Mouse (Mus musculus) E14TG2a.4 (cell line): ENCODE data around the gene Usp24.
"Not testable (repeated sequence)": the region's sequence is repeated elsewhere in the genome, so short reads cannot be mapped to it uniquely, and the experiment has no call there.

Source experiments
- H3K27me3 ChIP-seq: 2 replicates; pipeline ENCODE4 v1.6.1; 2014; ENCODE audit warnings: low read length, control low read depth; ENCODE audit not compliant: insufficient read depth
- H3K36me3 ChIP-seq: 2 replicates; pipeline ENCODE4 v1.6.1; 2014; ENCODE audit warnings: low read length, control low read depth; ENCODE audit not compliant: insufficient read depth
- H3K4me1 ChIP-seq: replicated peaks from 2 replicates; pipeline ENCODE4 v1.6.1; 2014; ENCODE audit warnings: low read depth, low read length, control low read depth
- H3K4me3 ChIP-seq: replicated peaks from 2 replicates; pipeline ENCODE4 v1.5.1; 2014; ENCODE audit warnings: mild to moderate bottlenecking, low read length
- H3K9me3 ChIP-seq: 2 replicates; pipeline ENCODE4 v1.6.1; 2014; ENCODE audit warnings: low read length, control low read depth
- CTCF ChIP-seq: conservative IDR thresholded peaks from 2 replicates; pipeline ENCODE4 v1.5.1; 2014; ENCODE audit warnings: low read length
- NANOG ChIP-seq: IDR thresholded peaks from 2 replicates; pipeline ENCODE4 v1.6.1; 2014; ENCODE audit warnings: borderline replicate concordance, low read length, mixed read lengths
- POU5F1 ChIP-seq: IDR thresholded peaks from 2 replicates; pipeline ENCODE4 v1.6.1; 2014; ENCODE audit warnings: low read length, borderline replicate concordance

Usp24 gene

DNA sequence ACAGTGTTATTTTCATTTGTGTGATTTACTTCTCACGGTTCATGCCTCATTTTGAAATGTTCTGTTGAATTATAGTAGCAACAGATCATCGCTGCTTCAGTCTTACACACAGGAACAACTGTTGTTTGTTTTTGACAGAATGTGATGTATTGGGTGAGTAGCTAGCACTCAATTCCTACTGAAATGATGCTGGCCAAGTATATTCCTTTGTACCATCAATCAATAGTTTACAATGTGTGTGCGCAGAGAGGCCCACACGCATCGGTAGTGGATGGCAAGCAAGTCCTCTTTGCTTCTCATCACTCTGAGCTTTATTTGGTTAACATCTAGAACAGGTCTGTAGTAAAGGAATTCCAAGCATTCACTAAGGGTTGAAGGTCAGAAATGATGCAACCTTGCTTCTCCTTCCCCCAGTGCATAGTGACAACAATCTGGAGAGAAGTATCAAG, 14.4 kb downstream of the Usp24 start:
- TF ChIP-seq NANOG (no peak), POU5F1 (no peak), CTCF (no peak)

DNA sequence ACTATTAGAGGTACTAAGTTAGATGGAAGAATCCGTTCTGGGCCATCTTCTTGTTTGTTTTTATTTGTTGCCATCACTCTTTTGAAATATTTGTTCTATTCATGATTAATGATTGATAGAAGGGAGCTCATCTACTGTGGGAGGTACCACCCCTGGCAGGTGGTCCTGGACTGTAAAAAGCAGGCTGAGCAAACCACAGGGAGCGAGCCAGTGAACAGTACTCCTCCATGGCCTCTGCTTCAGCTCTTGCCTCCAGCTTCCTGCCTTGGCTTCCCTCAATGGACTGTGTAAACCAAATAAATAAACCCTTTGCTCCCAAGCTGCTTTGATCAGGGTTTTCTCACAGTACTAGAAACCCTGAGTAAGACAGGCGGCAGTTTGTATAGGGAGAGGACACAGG, 17.1 kb downstream of the Usp24 start:
- peaks cover 37% of the 10 kb centered on the region for H3K4me1 ChIP-seq
- no peak for TF ChIP-seq POU5F1
- TF ChIP-seq CTCF: no peak
- 0 out of 2 replicates have a peak, but pooled peaks cover 6% of the 10 kb centered on the region for H3K36me3 ChIP-seq
- H3K27me3 ChIP-seq: no peaks in the 10 kb centered on the region
- H3K9me3 ChIP-seq: no peaks in the 10 kb centered on the region
- H3K4me3 ChIP-seq: no peak overlapping the region

More for the DNA sequence above, 14.4 kb downstream of the Usp24 start:
- no peak overlapping the region for H3K4me3 ChIP-seq
- H3K36me3 ChIP-seq: peaks cover 12% of the 10 kb centered on the region
- H3K27me3 ChIP-seq: no peaks in the 10 kb centered on the region
- peaks cover 38% of the 10 kb centered on the region for H3K4me1 ChIP-seq
- no peaks in the 10 kb centered on the region for H3K9me3 ChIP-seq

DNA sequence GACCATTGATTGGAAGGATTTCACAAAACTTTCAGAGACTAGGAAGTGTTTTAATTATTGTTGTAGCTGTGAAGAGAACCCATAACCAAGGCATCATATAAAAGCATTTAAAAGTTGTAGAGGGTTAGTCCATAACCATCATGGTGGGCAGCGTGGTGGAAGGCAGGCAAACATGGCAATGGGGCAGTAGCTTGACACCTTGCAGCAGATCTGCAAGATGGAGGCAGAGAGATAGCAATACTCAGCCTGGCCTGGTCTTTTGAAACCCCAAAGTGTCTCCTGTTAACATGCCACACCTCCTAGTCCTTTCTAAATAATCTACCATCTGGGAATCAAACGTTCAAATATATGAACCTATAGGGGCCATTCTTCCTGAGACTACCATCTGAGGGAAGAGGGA, 17.6 kb downstream of the Usp24 start:
- Histone ChIP-seq H3K9me3 (no peaks in the 10 kb centered on the region), H3K4me1 (peaks cover 37% of the 10 kb centered on the region), H3K4me3 (no peak overlapping the region), H3K27me3 (no peaks in the 10 kb centered on the region), H3K36me3 (0 out of 2 replicates have a peak, but pooled peaks cover 6% of the 10 kb centered on the region)
- TF ChIP-seq POU5F1 (no peak), CTCF (no peak), NANOG (no peak)

DNA sequence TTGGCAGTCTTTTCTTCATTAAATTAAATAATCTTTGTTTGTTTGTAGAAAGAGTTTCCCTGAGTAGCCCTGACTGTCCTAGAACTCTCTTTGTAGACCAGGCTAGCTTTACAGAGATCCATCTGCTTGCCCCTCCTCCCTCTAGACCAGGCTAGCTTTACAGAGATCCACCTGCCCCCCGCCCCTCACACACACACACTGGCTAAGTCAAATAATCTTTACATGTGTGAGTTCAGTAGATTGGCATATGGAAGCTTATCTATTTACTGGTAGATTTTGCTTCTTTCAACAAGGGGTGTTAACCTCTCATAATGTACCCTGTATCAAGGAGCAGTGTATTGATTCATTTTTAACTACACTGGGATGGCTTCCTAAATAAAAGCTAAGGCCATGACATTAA, 19.8 kb downstream of the Usp24 start:
- H3K4me3 ChIP-seq: no peak overlapping the region
- TF ChIP-seq POU5F1: no peak
- TF ChIP-seq CTCF: no peak
- no peak for TF ChIP-seq NANOG
- H3K27me3 ChIP-seq: no peaks in the 10 kb centered on the region
- peaks cover 3% of the 10 kb centered on the region; the same call in 1 of the 2 replicates for H3K36me3 ChIP-seq
- H3K4me1 ChIP-seq: peaks cover 26% of the 10 kb centered on the region
- no peaks in the 10 kb centered on the region for H3K9me3 ChIP-seq

DNA sequence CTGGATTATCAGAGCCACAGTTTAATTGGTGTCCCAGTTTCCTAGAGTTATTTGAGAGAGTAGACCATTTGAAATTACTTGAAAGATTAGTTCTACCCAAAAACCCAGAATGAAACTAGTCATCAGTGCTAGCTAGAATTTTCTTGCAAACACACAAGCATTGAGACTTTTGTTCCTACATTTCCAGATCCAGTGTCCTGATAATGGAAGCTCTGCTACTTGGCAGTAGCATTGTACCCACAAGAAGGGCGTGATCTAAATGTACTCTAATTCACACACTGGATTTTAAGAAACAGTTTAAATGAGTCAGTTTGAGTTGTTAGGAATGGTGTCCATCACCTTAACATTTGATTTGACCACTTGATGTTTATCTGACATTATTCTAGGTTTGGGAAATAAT, 31.7 kb downstream of the Usp24 start:
- Histone ChIP-seq H3K36me3 (peaks cover 77% of the 10 kb centered on the region), H3K4me3 (no peak overlapping the region), H3K9me3 (no peaks in the 10 kb centered on the region), H3K4me1 (peaks cover 4% of the 10 kb centered on the region; the same call in 1 of the 2 replicates), H3K27me3 (no peaks in the 10 kb centered on the region)
- TF ChIP-seq POU5F1 (no peak), NANOG (no peak), CTCF (no peak)

DNA sequence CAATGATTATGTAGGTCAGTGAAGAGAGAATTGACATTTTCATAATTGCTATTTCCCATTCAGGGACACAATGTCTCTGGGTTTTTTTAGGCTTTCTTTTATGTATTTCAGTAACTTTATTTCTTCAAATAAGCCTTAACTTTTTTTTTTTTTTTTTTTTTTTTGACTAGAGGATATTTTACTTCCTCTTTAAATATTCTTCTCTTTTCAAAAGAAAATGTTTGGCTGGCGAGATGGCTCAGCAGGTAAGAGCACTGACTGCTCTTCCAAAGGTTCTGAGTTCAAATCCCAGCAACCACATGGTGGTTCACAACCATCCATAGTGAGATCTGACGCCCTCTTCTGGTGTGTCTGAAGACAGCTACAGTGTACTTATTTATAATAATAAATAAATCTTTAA, 39.0 kb downstream of the Usp24 start:
- peaks cover 70% of the 10 kb centered on the region for H3K36me3 ChIP-seq
- not testable (repeated sequence) for H3K4me1 ChIP-seq, H3K4me3 ChIP-seq, H3K27me3 ChIP-seq, H3K9me3 ChIP-seq

DNA sequence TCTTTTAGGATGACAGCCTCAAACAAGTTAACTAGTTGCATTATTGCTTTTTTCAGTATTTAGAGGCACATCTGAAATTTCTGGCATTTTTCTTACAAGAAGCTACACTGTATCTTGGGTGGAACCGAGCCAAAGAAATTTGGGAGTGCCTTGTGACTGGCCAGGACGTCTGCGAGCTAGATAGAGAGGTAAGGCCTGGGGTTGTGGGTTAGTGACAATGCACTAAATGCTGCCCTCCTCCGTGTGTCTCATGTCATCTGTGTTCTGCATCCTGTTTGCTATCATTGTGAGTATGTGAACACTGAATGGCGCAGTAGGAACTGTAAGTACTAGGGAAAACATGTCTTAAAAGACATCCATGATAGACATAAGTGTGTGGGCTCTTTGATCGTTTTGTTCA, 54.0 kb downstream of the Usp24 start:
- H3K4me1 ChIP-seq: no peaks in the 10 kb centered on the region
- TF ChIP-seq CTCF (no peak), POU5F1 (no peak), NANOG (no peak)
- H3K9me3 ChIP-seq: no peaks in the 10 kb centered on the region
- H3K4me3 ChIP-seq: no peak overlapping the region
- no peaks in the 10 kb centered on the region for H3K27me3 ChIP-seq
- peaks cover 86% of the 10 kb centered on the region for H3K36me3 ChIP-seq

DNA sequence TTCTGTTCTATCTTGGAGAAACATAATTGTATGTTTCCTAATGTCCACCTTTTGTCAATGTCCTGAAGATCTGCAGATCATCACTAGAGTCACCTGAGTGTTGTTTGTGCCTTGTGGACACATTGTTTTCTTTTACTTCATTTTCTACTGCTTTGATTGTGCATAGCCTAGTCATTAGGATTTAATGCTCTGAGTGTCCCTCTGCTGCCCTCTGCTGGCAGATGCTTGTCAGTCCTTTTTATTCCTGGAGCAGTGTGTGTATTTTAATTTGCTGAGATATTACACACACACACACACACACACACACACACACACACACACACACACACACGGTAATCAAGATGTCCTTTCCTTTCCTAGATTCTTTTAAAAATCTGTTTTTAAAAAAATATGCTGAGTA, 59.8 kb downstream of the Usp24 start:
- TF ChIP-seq POU5F1: no peak
- peak; percentile 66 for TF ChIP-seq CTCF
- Histone ChIP-seq H3K27me3 (no peaks in the 10 kb centered on the region), H3K4me3 (no peak overlapping the region), H3K36me3 (peaks cover 89% of the 10 kb centered on the region), H3K9me3 (no peaks in the 10 kb centered on the region), H3K4me1 (peaks cover 13% of the 10 kb centered on the region)

DNA sequence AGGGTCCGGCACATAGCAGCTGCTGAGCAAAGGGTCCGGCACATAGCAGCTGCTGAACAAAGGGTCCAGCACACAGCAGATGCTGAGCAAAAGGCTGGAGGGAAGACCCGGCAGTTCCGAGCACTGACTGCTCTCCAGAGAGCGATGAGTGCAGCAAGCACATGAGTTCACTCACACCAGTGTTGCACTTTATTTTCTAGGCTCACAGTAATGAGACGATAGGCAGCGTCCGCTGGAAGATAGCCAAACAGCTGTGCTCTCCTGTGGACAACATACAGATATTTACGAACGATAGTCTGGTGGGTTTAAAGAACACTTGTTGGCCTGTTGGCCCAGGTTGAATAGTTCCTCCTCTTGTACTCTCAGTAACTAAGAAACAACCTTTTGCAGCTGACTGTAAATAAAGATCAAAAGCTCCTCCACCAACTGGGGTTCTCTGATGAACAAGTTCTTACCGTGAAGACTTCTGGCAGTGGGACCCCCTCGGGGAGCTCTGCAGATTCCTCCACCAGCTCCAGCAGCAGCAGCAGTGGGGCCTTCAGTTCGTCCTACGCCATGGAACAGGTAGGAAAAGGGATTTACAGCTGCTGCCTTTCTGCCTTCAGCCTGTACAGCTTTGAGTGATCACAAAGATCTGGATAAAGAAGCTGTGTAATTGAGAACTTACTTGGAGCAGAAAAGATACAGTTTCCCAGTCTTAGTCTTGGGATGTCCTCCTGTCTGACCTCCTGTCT, 63.0 kb downstream of the Usp24 start:
- Histone ChIP-seq H3K4me1 (peaks cover 16% of the 10 kb centered on the region), H3K9me3 (no peaks in the 10 kb centered on the region), H3K36me3 (peaks cover 92% of the 10 kb centered on the region), H3K4me3 (no peak overlapping the region), H3K27me3 (no peaks in the 10 kb centered on the region)
- TF ChIP-seq POU5F1: no peak
- TF ChIP-seq CTCF: no peak
- TF ChIP-seq NANOG: no peak
